Mouse (Mus musculus) splenic B cell, adult 2 months (primary cell): ENCODE data around the gene Ndufv3.

Experiments used
- DNase-seq: peaks from one replicate; pipeline ENCODE4 v3.0.0-alpha.2; 2011; ENCODE audit warnings: low read depth, low spot score
- H3K27me3 ChIP-seq: 2 replicates; pipeline ENCODE4 v1.6.1; 2012; ENCODE audit warnings: mild to moderate bottlenecking, low read length, moderate library complexity, mixed read lengths; ENCODE audit not compliant: control insufficient read depth, poor library complexity, insufficient read depth, severe bottlenecking
- H3K36me3 ChIP-seq: 2 replicates; pipeline ENCODE4 v1.6.1; 2012; ENCODE audit warnings: mild to moderate bottlenecking, low read length, moderate library complexity, mixed read lengths; ENCODE audit not compliant: control insufficient read depth, poor library complexity, insufficient read depth, severe bottlenecking

The Ndufv3 gene

DNA sequence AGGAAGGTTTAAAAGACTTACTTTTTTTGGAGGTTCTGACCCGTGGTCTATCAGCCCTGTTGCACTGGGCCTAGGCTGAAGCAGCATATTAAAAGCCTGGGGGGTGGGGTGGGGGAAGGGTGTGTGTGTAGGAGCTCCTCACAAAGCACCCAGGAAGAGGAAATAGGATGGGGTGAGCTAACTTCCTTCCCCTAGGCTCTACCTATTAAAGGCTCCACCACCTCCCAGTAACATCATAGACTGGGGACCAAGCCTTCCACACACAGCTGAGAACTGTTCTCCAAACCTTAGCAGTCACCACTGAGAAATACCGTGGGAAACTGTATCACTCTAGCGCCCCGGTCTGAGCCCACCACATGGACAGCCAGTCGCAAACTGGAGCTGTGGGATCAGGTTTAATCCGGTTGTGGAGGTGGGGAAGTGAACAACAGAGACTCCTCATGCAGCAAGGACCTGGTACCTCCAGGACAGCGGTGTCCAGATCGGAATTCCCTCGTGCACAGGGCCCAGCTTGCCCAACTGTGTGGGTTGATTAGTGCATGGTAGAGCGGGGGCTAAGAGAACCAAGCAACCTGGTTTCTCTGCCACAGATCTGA lies 38.1 kb downstream of the Ndufv3 start:
- DNase-seq = no peak
- no peaks in the 10 kb centered on the region for H3K36me3 ChIP-seq

DNA sequence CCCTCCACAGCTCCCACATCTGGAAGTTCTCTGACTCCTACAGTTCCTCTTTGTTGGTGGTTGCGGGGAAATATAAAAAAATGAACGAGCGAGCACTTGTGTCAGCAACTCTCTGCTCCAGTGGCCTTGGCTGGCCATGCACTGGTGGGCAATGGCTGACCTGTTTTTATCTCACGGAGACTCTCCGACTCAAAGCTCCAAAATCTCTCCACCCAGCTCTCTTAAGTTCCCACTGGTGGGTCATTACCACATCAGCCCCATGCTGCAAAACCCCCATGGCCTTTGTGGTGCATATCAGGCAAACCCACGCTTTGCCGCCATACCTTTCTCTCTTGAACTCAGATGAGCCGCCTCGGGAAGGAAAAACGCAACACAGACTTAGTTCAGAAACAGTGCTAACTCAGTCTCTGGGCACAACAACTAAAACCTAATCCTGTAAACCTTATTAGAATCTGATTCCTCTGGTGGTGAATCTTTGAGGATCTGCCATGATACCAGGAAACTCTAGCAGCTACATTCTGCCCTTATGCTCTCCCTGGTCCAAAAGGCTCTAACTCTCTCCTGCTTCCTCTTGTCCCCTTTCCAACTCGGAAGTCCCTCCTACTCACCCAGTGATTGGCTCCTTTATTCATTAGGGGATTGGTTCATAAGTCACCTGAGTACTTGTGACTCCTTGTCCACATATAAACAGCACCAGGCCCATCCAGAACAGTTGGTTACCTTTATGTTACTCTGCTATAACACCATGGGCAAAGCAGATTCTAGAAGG lies 39.3 kb downstream of the Ndufv3 start:
- DNase-seq = no peak
- H3K36me3 ChIP-seq = no peaks in the 10 kb centered on the region
- H3K27me3 ChIP-seq = no peaks in the 10 kb centered on the region

More for the DNA sequence above, 38.1 kb downstream of the Ndufv3 start:
- no peaks in the 10 kb centered on the region for H3K27me3 ChIP-seq

DNA sequence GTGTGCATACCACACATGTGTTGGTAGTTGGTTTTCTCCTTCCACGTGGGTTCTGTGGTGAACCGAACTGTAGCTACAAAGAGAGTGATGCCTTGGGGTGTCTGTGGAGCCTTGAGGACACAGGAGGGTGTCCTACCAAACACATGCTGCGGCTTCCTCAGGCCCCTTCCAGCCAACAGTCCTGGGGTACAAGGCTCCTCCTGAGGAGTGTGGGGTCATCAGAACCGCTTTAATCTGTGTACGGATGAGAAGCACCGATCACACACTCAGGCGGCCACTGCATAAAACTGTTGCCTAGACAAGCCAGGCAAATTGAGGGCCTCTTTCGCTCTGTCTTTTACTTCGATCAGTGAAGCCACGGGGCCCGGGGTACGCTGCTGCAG lies 43.7 kb downstream of the Ndufv3 start:
- Histone ChIP-seq H3K36me3 (no peaks in the 10 kb centered on the region), H3K27me3 (no peaks in the 10 kb centered on the region)
- no peak for DNase-seq

DNA sequence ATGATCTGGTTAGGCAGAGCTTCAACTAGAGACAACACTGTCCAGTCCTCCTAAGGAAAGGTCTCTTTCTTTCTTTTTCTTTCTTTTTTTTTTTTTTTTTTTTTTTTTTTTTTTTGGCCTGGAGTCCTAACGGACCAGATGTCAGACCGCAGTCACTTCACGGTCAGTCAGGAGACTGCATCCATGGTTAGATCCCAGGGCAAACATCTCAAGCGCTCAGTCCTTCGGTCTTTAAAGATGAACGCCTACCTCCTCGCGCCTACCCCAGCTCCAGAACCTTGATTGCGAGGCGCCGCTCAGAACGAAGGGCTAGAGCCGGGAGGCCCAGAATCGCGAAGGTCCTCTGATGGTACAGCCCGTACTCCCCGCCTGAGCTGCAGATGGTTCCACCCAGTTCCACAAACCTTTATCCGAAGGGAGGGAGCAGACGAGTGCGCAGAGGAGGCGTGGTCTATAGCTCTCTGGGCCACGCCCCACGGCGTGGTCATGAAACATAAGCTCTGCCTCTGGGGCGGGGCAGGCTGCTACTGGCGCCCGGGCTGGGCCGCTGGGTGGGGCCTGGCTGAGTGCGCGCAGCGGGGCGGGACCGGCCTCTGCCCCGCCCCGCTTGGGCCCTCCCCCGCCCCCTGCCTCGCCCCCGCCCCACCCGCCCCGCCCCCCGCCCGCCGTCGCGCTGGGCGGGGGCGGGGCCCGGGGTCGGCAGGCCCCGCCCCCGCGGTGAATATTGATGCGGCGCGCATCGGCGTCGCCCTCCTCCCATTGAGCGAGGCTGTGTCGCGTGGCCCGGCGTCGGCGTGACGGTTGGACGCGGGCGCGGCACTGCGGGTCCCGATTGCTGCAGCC lies 44.3 kb downstream of the Ndufv3 start, which contains the start of gene Pknox1:
Gene Pknox1 (plus strand): TSS at position 720 of the 843 bp plus-strand sequence.
- peak; percentile 100 for DNase-seq
- Histone ChIP-seq H3K36me3 (no peaks in the 10 kb centered on the region), H3K27me3 (no peaks in the 10 kb centered on the region)

DNA sequence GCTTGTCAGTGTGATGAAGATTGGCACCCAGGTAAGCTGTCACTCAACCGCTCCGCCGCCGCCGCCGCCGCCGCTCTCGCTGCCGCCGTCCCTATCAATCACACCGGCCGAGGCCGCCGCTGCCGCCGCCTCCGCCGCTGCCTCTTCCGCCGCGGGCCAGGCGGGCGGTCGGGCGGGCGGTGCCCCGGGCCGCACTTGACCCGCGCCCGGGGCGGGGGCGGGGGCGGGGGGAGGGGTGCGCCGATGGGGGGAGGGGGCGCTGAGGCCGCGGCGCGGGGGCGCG lies 44.9 kb downstream of the Ndufv3 start:
- Histone ChIP-seq H3K27me3 (no peaks in the 10 kb centered on the region), H3K36me3 (no peaks in the 10 kb centered on the region)
- DNase-seq = no peak

DNA sequence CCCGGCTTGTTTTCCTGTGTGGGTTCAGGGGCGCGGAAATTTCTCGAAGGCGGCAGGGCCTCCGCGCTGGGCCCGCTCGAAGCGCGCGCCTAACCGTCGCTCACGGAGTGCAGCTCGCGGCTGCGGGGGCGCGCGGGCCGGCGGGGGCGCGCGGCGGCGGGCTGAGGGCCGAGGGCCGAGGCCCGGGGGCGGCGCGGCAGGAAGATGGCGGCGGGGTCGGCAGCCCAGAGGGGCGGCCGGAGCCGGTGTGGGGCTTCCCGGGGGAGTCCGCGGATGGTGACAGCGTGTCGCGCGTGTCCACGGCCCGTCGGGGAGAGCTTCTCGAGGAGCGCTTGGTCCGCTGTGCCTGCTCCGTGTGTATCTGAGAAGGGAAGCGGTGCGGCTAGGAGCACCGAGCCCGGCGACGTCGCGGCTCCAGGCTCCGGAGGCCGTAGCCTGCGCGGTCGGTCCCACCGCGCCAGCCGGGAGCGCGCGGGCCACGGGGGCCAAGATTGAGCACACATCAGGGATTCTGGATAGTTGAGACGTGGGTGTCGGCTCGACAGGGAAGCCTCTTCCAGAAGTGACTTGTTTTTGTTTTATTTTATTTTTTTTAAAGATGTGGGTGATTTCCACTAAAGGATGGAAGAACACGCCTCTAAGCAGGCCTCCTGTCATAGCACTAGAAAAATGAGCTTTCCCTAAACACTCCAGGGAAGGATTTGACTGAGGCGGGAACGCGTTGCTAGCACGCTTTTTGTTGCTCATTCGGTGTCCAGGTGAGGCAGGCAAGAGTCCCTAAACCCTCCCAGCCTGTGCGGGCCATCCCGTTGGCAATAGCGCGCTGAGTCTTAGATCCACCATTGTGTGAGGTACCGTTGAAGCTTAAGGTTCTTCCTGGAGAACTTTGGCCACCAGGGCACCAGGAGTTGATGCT lies 45.5 kb downstream of the Ndufv3 start:
- H3K27me3 ChIP-seq = peaks cover 2% of the 10 kb centered on the region; the same call in 1 of the 2 replicates
- H3K36me3 ChIP-seq = no peaks in the 10 kb centered on the region
- DNase-seq = peak; percentile 71

DNA sequence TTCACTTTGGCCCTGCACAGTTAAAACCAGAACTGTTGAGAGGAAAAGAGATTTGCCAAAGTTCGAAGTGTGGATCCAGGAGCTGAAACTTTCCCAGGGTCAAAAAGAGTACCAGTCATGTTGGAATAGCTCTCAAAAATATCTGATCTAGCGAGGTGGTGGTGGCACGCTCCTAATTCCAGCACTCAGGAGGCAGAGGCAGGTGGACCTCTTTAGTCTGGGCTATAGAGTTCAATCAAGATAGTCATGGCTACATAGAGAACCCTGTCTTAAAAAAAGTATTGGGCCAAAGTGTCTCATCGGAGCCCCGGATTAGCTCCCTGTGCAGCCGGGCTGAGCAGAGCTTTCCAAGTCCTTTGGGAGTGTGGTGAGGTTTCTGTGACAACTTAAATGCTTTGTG lies 46.4 kb downstream of the Ndufv3 start:
- peaks cover 2% of the 10 kb centered on the region; the same call in 1 of the 2 replicates for H3K27me3 ChIP-seq
- DNase-seq = no peak
- H3K36me3 ChIP-seq = no peaks in the 10 kb centered on the region

DNA sequence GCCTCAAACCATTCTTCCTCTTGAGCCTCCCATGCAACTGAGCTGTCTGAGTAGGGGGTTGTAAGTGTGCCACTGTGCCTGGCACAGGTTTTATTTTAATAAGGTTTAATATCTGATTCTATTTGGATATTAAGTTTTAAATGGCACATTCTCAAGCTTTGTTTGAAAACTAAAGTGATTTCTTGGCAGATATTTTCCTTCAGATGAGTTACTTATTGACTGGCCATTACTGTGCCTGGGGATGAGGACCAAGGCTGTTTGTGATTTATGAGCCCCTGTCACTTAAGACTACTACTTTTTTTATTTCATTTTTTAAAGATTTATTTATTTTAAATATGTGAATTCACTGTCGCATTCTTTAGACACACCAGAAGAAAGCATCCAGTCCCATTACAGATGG lies 49.8 kb downstream of the Ndufv3 start:
- peaks cover 2% of the 10 kb centered on the region; the same call in 1 of the 2 replicates for H3K27me3 ChIP-seq
- DNase-seq = no peak

DNA sequence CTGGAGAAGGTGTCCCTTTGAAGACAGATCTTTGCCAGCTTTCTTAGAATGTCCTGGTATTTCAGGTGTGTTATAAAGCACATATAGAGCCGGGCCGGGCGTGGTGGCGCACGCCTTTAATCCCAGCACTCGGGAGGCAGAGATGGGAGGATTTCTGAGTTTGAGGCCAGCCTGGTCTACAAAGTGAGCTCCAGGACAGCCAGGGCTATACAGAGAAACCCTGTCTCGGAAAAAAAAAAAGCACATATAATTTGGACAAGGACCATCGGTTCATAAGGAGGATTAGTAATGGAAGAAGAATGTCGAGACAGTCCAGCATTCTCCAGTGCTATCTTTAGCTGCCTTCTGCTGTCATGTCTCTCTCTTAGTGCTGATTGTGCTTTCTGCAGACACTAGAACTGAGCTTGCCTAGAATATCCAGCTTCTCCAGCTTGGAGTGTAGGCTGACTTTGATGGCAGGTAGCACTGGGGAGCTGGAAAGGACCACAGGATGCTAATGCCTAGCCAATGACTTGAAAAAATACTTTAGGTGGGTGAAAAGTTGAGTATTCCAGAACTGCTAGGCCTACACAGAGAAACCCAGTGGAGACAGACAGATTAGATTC lies 50.5 kb downstream of the Ndufv3 start:
- H3K27me3 ChIP-seq = peaks cover 2% of the 10 kb centered on the region; the same call in 1 of the 2 replicates
- no peaks in the 10 kb centered on the region for H3K36me3 ChIP-seq
- DNase-seq = peak; percentile 64

More for the DNA sequence above, 49.8 kb downstream of the Ndufv3 start:
- no peaks in the 10 kb centered on the region for H3K36me3 ChIP-seq

DNA sequence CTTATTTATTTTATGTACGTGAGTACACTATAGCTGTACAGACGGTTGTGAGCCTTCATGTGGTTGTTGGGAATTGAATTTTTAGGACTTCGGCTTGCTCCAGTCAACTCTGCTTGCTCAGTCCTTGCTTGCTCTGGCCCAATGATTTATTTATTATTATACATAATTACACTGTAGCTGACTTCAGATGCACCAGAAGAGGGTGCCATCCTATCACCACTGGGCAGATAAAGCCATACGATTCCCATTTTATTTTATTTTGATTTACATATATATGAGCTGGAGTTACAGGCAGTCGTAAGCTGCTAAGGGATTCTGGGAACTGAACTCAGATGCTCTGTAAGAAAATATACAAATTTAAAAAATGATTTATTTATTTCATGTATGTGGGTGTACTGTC lies 51.8 kb downstream of the Ndufv3 start:
- Histone ChIP-seq H3K36me3 (no peaks in the 10 kb centered on the region), H3K27me3 (peaks cover 2% of the 10 kb centered on the region; the same call in 1 of the 2 replicates)
- no peak for DNase-seq

DNA sequence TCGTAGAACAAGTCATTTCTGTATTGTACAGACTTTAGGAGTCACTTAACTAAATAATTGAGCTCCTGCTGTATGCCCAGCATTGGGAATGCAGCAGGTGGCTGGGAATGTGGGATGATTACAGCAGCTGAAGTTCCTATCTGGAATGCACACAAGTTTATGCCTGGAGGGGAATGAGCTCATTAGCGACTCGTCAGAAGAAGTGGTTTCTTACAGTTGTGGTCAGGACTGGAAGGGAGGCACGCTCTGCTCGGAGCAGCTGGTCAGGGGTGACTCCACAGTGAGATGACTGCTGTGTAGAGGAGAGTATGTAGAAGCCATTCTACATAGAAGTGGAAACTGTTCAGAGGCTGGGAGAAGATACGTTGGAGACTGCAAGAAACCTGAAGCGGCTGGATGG lies 54.7 kb downstream of the Ndufv3 start:
- no peak for DNase-seq
- Histone ChIP-seq H3K36me3 (no peaks in the 10 kb centered on the region), H3K27me3 (peaks cover 2% of the 10 kb centered on the region; the same call in 1 of the 2 replicates)

DNA sequence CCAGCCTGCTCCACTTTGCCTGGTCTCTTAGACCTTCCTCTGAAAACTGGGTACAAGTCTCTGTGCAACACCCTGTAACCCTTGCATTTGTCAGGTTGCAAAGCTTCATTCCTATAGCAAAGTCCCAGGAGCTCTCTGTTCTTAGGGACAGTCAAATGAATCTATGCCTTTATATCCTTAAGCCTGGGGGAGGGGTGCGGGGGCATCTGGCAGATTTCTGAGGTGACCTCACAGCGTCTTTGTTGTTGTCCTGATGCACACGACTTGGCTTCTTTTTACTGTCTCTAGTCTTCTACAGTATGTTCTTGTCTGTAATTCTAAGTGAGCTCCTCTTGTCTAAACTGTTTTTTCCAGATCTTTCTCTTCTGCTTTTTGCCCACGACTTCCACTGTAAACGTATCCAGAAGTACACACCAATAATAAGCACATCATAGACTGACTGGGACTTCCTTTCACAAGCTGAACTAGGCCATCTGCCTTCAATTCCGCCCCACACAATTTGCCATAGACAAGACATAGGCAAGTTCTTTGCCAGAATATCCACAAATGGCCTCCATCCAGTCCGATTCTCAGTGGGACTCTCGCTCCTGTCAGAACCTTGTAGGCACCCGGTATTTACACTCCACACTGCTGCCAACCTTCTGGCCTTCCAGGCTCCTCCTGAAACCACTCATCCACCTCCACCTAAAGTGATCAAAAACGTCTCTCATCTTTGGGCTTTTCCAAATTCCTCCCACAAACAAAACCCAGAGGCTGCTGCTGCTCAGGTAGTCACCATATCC lies 56.7 kb downstream of the Ndufv3 start:
- DNase-seq = no peak
- no peaks in the 10 kb centered on the region for H3K27me3 ChIP-seq
- H3K36me3 ChIP-seq = no peaks in the 10 kb centered on the region

DNA sequence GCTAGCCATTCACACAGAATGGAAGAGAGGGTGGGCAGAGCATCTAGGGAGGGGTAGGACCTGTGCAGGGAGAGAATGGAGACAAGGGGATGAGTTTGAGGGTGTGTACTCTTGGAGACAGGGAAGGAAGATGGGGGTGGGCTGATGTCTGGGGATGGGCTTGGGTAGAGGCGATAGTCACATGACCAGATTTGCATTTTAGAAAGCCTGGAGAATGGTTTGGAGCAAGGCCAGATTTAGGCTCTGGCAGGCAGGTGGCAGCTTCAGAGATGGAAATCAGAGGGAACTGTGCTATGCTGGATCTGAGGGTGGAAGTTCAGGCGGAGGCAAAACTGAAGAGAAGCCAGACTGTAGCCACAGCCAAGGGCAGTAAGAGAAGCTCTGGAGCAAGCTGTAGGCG lies 60.4 kb downstream of the Ndufv3 start:
- Histone ChIP-seq H3K36me3 (peaks cover 2% of the 10 kb centered on the region; the same call in 1 of the 2 replicates), H3K27me3 (no peaks in the 10 kb centered on the region)
- DNase-seq = no peak
